Mouse (Mus musculus) heart, postnatal 36 days (tissue): ENCODE results near the gene Fam107a. TPM values are rescaled to one million over a fixed set of nuclear protein-coding genes. Genes with fewer than 3 reads are reported as not detected.

Experiments
- DNase-seq, 2 experiments: peaks; one replicate each; pipeline ENCODE4 v3.0.0; 2021 to 2022
- intact Hi-C: fragments of 180-260 bp; cut with DNase I; formaldehyde crosslinking; loops from one replicate; pipeline ENCODE4 v1.15.1; 2025
- total RNA-seq, 2 experiments: library from RNA; stranded (reverse); gene quantifications; 2 replicates each; pipeline ENCODE4 v1.2.3; 2021

Gene Fam107a
- 10 to 100 TPM in 1 of 2 experiments, 1 to 10 TPM in 1; 6.4 to 13.2 TPM for total RNA-seq

- intact Hi-C loops = no loop called here
- no peak for DNase-seq
Measured at GRCm38 (mm10) chr14:8317194-8318097, at the start of gene Fam107a. Gene Fam107a (minus strand): TSS chr14:8318023.

GRCm38 (mm10) chr14:8367121-8367520 is 49.3 kb upstream of the Fam107a start:
- DNase-seq = no peak
- intact Hi-C loops = no loop called here

GRCm38 (mm10) chr14:8365833-8366232 is 48.0 kb upstream of the Fam107a start:
- intact Hi-C loops = no loop called here
- DNase-seq = no peak

- intact Hi-C loops = loop anchor here (5.0 to 10.0 kb wide), 2 partner anchors 248 to 1035 kb away; no protein-coding TSS in a partner anchor
- no peak for DNase-seq
Measured at GRCm38 (mm10) chr14:8356836-8357235, 39.0 kb upstream of the Fam107a start.

- intact Hi-C loops = loop anchor here (5.0 to 10.0 kb wide), 2 partner anchors 249 to 1036 kb away; no protein-coding TSS in a partner anchor
- DNase-seq = peak; percentile 60 to 66
Measured at GRCm38 (mm10) chr14:8355999-8356501, 38.2 kb upstream of the Fam107a start.

DNA sequence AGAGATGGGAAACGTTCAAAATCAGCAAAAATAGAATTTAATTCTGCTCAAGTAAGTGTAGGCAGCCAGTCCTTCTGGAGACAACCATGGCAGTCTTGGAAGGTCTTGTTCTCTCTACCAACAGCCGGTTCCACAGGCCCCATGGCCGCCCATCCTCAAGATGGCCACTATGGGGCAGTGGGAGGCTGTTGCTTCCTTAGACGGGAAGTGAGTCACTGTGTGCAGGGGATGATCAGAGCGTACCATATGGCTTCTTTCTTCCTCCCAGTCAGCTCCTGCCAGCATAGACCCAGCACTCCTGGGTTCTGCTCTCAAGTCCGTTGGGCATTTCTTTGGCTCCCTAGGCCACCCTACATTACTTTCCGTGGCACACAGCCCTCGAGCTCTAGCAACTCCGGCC is 31.1 kb upstream of the Fam107a start:
- intact Hi-C loops = loop anchor here (2.0 to 5.0 kb wide), 6 partner anchors 87 to 387 kb away; partner anchors contain the start of gene Pdhb
- DNase-seq = no peak

GRCm38 (mm10) chr14:8346255-8346997 is 28.6 kb upstream of the Fam107a start:
- intact Hi-C loops = loop anchor here (1.0 to 5.0 kb wide), 6 partner anchors 46 to 384 kb away; partner anchors contain the start of gene Pdhb
- peak; percentile 85 to 93 for DNase-seq

DNA sequence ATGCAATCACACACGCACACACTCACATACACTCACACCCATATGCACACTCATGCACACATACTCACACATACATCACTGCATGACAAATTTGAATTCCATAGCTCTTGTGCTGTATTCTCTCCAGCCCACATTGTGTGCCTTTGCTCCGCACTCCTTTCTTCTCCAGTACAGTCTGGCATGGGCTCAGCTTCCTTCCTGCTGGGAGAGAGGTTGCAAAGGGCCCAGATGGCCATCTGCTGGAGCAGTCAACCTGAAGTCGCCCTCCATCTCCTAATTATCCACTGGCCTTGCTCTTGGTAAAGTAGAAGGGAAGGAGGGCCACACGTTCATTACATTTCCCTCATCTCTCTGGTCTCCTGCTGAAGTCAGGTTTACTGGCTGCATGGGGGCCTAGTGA is 27.7 kb upstream of the Fam107a start:
- intact Hi-C loops = loop anchor here (2.0 to 5.0 kb wide), 6 partner anchors 31 to 383 kb away; partner anchors contain the start of gene Pdhb
- no peak for DNase-seq

DNA sequence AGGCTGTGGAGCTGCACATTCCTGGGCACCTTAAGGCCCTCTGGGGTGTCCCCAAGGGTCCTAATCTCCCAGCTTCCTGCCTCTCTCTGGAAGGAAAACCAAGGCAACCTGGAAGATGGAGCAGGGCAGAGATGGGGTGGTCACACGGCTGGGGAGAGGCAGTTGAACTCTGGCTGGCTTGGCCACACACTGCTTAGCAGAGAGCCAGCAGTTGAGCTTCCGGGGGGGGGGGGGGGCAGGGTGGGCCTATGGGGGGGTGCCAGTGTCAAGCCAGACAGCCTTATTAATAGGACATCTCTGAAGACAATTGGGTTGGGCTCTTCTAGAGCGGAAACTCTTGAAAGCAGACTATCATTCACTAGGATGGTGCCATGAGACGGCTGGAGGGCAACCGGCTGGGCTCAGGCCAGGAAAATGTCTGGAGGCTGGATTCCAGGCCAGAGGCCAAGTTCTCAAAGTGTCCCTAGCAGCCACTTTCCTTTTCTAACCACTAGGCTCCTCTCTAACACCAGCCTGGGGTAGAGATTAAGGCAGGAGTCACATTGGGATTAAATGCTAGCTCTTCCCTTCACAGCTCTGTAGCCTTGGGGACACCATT is 24.8 kb upstream of the Fam107a start:
- intact Hi-C loops = no loop called here
- peak; percentile 48 to 62 for DNase-seq

DNA sequence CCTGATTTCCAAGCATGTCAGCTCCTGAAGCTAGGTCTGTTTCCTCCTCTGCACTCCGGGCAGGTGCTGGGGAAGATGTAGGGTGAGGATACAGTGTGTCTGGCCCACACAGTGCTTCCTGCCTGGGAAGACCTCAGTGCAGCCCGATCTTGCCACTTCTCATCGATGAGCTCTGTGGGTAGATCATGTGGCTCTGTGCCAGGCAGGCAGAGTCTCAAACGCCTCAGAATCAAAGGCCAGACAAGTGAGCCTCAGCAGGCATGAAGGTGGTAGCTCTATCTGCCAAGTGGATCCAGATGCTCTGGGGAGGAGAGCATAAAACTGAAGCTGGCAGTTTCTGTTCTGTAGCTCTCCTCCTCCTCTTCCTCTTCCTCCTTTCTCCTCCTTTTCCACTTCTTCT is 22.4 kb upstream of the Fam107a start:
- DNase-seq = no peak
- intact Hi-C loops = no loop called here

DNA sequence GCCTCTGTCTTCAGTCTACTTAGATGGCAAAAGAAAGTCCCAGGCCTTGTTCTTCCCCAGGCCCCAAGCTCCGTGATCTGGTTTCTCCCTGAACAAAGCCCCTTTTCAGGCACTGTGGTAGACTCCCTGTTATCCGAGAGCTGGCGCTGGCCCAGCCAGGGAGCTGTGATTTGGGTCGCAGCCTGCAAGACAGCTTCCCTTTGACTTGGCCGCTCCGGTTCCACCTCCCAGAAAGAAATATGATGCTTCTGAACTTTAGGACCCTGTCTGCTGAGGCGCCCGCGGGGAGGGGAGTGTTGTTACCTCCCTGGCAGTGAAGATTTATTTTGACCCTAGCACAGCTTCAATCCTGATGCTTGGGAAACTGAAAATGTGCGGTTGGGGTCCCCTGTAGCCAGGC is 18.1 kb upstream of the Fam107a start:
- no peak for DNase-seq
- intact Hi-C loops = no loop called here

DNA sequence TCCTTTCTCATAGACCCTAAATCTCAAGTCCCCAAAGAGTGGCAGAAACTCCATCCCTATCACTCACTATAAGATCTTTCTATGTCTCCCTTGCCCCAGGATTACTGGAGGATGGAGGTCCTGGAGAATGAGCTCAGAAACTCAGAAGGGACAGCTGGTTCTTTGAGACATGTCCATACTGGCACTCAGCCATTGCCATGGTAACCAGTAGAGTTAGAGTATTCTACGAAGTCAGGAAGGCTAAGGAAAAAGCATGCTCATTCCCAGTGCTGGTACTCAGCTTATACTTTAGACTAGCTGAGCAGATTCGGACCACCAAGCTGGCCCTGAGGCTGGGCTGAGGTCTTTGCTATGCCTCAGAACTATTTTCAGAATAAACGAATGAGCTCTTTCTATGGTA is 16.7 kb upstream of the Fam107a start:
- DNase-seq = no peak
- intact Hi-C loops = no loop called here

- intact Hi-C loops = no loop called here
- no peak for DNase-seq
Measured at GRCm38 (mm10) chr14:8332314-8333252, 14.8 kb upstream of the Fam107a start.

- intact Hi-C loops = no loop called here
- DNase-seq = peak; percentile 18 to 44
Measured at GRCm38 (mm10) chr14:8331307-8331905, 13.6 kb upstream of the Fam107a start.

DNA sequence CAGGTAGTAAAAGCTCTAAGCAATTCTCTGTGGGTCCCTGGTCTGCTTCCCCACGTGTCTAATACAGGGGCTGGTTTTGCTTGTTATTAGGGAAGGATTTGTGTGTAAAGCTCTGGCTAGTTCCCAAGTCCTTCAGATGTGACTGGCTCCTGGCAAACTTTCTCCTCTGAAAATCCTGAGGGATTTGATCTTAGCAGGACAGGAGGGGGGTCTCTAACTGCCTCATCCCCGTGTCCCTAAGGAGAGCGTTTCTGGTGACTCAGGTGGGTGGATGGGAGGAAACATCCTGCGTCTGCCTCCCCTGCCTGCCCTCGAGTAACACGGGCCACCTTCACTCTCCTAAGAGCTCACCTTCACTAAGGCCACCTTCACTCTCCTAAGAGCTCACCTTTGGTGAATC is 12.6 kb upstream of the Fam107a start:
- no peak for DNase-seq
- intact Hi-C loops = no loop called here

- DNase-seq = no peak
- intact Hi-C loops = no loop called here
Measured at GRCm38 (mm10) chr14:8329552-8329951, 11.7 kb upstream of the Fam107a start.

DNA sequence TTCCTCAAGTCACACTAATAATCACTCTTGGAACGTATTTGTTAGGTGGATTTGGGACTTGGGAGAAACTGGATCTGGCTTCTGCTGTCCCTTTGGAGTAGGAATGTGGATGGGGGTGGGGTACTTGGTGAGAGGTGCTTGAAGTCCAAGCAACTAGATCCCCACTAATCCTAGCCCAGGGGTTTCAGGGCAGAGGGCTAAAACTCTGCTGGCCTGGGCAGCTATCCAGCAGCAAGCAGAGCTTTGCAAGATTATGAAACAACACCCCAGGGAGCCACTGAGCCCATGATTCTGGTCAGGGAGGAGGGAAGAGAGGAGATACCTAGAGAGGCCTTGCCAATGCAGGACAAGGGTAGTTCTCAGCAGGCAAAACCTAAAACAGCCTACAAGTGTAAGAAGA is 9.5 kb upstream of the Fam107a start:
- DNase-seq = no peak
- intact Hi-C loops = no loop called here

- DNase-seq = no peak
- intact Hi-C loops = no loop called here
Measured at GRCm38 (mm10) chr14:8326961-8327360, 9.1 kb upstream of the Fam107a start.

DNA sequence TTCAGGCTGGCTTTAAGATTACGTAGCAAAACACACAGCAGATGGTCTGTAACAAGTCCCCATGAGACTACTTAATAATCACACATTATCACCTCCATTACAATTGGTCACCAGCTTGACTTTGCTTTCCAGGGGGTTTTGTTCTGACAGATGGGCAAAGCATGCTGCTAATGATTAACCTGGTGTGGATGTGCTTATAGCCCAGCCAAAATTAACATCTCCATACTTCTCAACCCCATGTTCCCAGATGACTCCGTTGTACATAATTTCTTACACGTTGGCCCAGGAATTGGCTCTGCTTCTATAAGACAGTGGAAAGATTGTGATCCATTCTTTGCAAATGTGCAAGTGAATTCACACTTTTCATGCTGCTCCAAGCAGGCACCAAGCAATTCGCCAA is 7.9 kb upstream of the Fam107a start:
- intact Hi-C loops = no loop called here
- no peak for DNase-seq
